Mouse (Mus musculus): Measurements from ENCODE around the gene Nkx2-3. TPM values are rescaled to one million over a fixed set of nuclear protein-coding genes. Genes with fewer than 3 reads are reported as not detected.

Gene Nkx2-3
- polyA plus RNA-seq (2015; fragmentation: Nextera tagmentation; extraction: Ambion mirVana), result 0.19 TPM in 1 of 2 replicates, not detected in the other

- WGBS, result under 1% methylated on average over 24 of the region's 24 CpGs
- no peak for ATAC-seq
Observed at GRCm38 (mm10) chr19:43612051-43612450, at the start of gene Nkx2-3. Gene Nkx2-3 (plus strand): TSS chr19:43612325.

GRCm38 (mm10) chr19:43563166-43563565, 49.0 kb upstream of the Nkx2-3 start:
- Histone ChIP-seq H3K9me3 (ENCODE audit: control insufficient read depth, low read length) (no peaks in the 10 kb centered on the region), H3K27me3 (replicated peaks; ENCODE audit: control insufficient read depth, insufficient read depth, low read length) (no peaks in the 10 kb centered on the region), H3K36me3 (ENCODE audit: control insufficient read depth, insufficient read depth, low read length) (no peaks in the 10 kb centered on the region), H3K4me2 (ENCODE audit: low read length) (no peak overlapping the region), H3K4me1 (ENCODE audit: control insufficient read depth, insufficient read depth, low read depth, low read length) (no peaks in the 10 kb centered on the region), H3K4me3 (ENCODE audit: low read length) (no peak overlapping the region), H3K9ac (ENCODE audit: low read depth, low read length) (no peak overlapping the region), H3K27ac (ENCODE audit: low read depth, low read length) (no peak overlapping the region)
- no peak for ATAC-seq
- WGBS, result 68% methylated on average over 5 of the region's 5 CpGs

More at GRCm38 (mm10) chr19:43612051-43612450, at the start of gene Nkx2-3:
- Histone ChIP-seq H3K27ac (ENCODE audit: low read depth, low read length) (no peak within 1 kb of the TSS), H3K9ac (ENCODE audit: low read depth, low read length) (no peak within 1 kb of the TSS), H3K9me3 (ENCODE audit: control insufficient read depth, low read length) (no peaks in the 10 kb centered on the region), H3K4me2 (ENCODE audit: low read length) (0 out of 2 replicates have a peak within 1 kb of the TSS, but pooled peaks have one; percentile 15), H3K4me3 (ENCODE audit: low read length) (no peak within 1 kb of the TSS), H3K4me1 (ENCODE audit: control insufficient read depth, insufficient read depth, low read depth, low read length) (peaks cover 5% of the 10 kb centered on the region), H3K27me3 (replicated peaks; ENCODE audit: control insufficient read depth, insufficient read depth, low read length) (peaks cover 38% of the 10 kb centered on the region), H3K36me3 (ENCODE audit: control insufficient read depth, insufficient read depth, low read length) (no peaks in the 10 kb centered on the region)

GRCm38 (mm10) chr19:43568298-43568697, 43.8 kb upstream of the Nkx2-3 start:
- no peak overlapping the region for H3K27ac ChIP-seq (ENCODE audit: low read depth, low read length)
- no peak overlapping the region for H3K4me3 ChIP-seq (ENCODE audit: low read length)
- no peak for ATAC-seq
- WGBS, result 49% methylated on average over 9 of the region's 9 CpGs
- no peak overlapping the region for H3K9ac ChIP-seq (ENCODE audit: low read depth, low read length)
- no peaks in the 10 kb centered on the region for H3K9me3 ChIP-seq (ENCODE audit: control insufficient read depth, low read length)
- no peaks in the 10 kb centered on the region for H3K4me1 ChIP-seq (ENCODE audit: control insufficient read depth, insufficient read depth, low read depth, low read length)
- H3K36me3 ChIP-seq (ENCODE audit: control insufficient read depth, insufficient read depth, low read length), result no peaks in the 10 kb centered on the region
- H3K4me2 ChIP-seq (ENCODE audit: low read length), result no peak overlapping the region
- no peaks in the 10 kb centered on the region; the same call in 1 of the 2 replicates for H3K27me3 ChIP-seq (replicated peaks; ENCODE audit: control insufficient read depth, insufficient read depth, low read length)

GRCm38 (mm10) chr19:43569133-43569532, 43.0 kb upstream of the Nkx2-3 start:
- no peak for ATAC-seq
- Histone ChIP-seq H3K4me1 (ENCODE audit: control insufficient read depth, insufficient read depth, low read depth, low read length) (no peaks in the 10 kb centered on the region), H3K4me2 (ENCODE audit: low read length) (no peak overlapping the region), H3K36me3 (ENCODE audit: control insufficient read depth, insufficient read depth, low read length) (no peaks in the 10 kb centered on the region), H3K4me3 (ENCODE audit: low read length) (no peak overlapping the region), H3K9me3 (ENCODE audit: control insufficient read depth, low read length) (no peaks in the 10 kb centered on the region), H3K27ac (ENCODE audit: low read depth, low read length) (no peak overlapping the region), H3K9ac (ENCODE audit: low read depth, low read length) (no peak overlapping the region), H3K27me3 (replicated peaks; ENCODE audit: control insufficient read depth, insufficient read depth, low read length) (peaks cover 7% of the 10 kb centered on the region)
- WGBS, result 58% methylated on average over 6 of the region's 6 CpGs

- Histone ChIP-seq H3K4me1 (ENCODE audit: control insufficient read depth, insufficient read depth, low read depth, low read length) (no peaks in the 10 kb centered on the region), H3K27ac (ENCODE audit: low read depth, low read length) (no peak overlapping the region), H3K4me2 (ENCODE audit: low read length) (peak overlapping the region; percentile 65), H3K4me3 (ENCODE audit: low read length) (peak overlapping the region; percentile 47), H3K36me3 (ENCODE audit: control insufficient read depth, insufficient read depth, low read length) (no peaks in the 10 kb centered on the region), H3K27me3 (replicated peaks; ENCODE audit: control insufficient read depth, insufficient read depth, low read length) (peaks cover 8% of the 10 kb centered on the region), H3K9ac (ENCODE audit: low read depth, low read length) (peak overlapping the region; percentile 54), H3K9me3 (ENCODE audit: control insufficient read depth, low read length) (no peaks in the 10 kb centered on the region)
- WGBS, result 13% methylated on average over 32 of the region's 32 CpGs
- ATAC-seq, result peak; percentile 89
Observed at GRCm38 (mm10) chr19:43570831-43571790, 41.0 kb upstream of the Nkx2-3 start.

GRCm38 (mm10) chr19:43579081-43579796, 32.9 kb upstream of the Nkx2-3 start:
- H3K4me1 ChIP-seq (ENCODE audit: control insufficient read depth, insufficient read depth, low read depth, low read length), result no peaks in the 10 kb centered on the region
- 88% methylated on average over 13 of the region's 13 CpGs for WGBS
- no peak for ATAC-seq
- no peak overlapping the region for H3K27ac ChIP-seq (ENCODE audit: low read depth, low read length)
- no peak overlapping the region for H3K9ac ChIP-seq (ENCODE audit: low read depth, low read length)
- peaks cover 24% of the 10 kb centered on the region for H3K27me3 ChIP-seq (replicated peaks; ENCODE audit: control insufficient read depth, insufficient read depth, low read length)
- no peak overlapping the region for H3K4me2 ChIP-seq (ENCODE audit: low read length)
- H3K4me3 ChIP-seq (ENCODE audit: low read length), result no peak overlapping the region
- H3K9me3 ChIP-seq (ENCODE audit: control insufficient read depth, low read length), result no peaks in the 10 kb centered on the region
- no peaks in the 10 kb centered on the region for H3K36me3 ChIP-seq (ENCODE audit: control insufficient read depth, insufficient read depth, low read length)

GRCm38 (mm10) chr19:43581185-43581584, 30.9 kb upstream of the Nkx2-3 start:
- Histone ChIP-seq H3K27me3 (replicated peaks; ENCODE audit: control insufficient read depth, insufficient read depth, low read length) (peaks cover 36% of the 10 kb centered on the region), H3K36me3 (ENCODE audit: control insufficient read depth, insufficient read depth, low read length) (no peaks in the 10 kb centered on the region), H3K4me2 (ENCODE audit: low read length) (no peak overlapping the region), H3K27ac (ENCODE audit: low read depth, low read length) (no peak overlapping the region), H3K9ac (ENCODE audit: low read depth, low read length) (no peak overlapping the region), H3K4me3 (ENCODE audit: low read length) (no peak overlapping the region), H3K4me1 (ENCODE audit: control insufficient read depth, insufficient read depth, low read depth, low read length) (no peaks in the 10 kb centered on the region; the same call in 1 of the 2 replicates), H3K9me3 (ENCODE audit: control insufficient read depth, low read length) (no peaks in the 10 kb centered on the region)
- ATAC-seq, result no peak
- 77% methylated on average over 2 of the region's 2 CpGs for WGBS

GRCm38 (mm10) chr19:43583192-43583591, 28.9 kb upstream of the Nkx2-3 start:
- Histone ChIP-seq H3K27ac (ENCODE audit: low read depth, low read length) (no peak overlapping the region), H3K36me3 (ENCODE audit: control insufficient read depth, insufficient read depth, low read length) (no peaks in the 10 kb centered on the region), H3K4me2 (ENCODE audit: low read length) (no peak overlapping the region), H3K27me3 (replicated peaks; ENCODE audit: control insufficient read depth, insufficient read depth, low read length) (peaks cover 41% of the 10 kb centered on the region), H3K4me1 (ENCODE audit: control insufficient read depth, insufficient read depth, low read depth, low read length) (no peaks in the 10 kb centered on the region; the same call in 1 of the 2 replicates), H3K9ac (ENCODE audit: low read depth, low read length) (no peak overlapping the region), H3K9me3 (ENCODE audit: control insufficient read depth, low read length) (no peaks in the 10 kb centered on the region), H3K4me3 (ENCODE audit: low read length) (no peak overlapping the region)
- 12% methylated on average over 4 of the region's 4 CpGs for WGBS
- ATAC-seq, result no peak

GRCm38 (mm10) chr19:43583595-43583994, 28.5 kb upstream of the Nkx2-3 start:
- Histone ChIP-seq H3K27ac (ENCODE audit: low read depth, low read length) (no peak overlapping the region), H3K4me2 (ENCODE audit: low read length) (no peak overlapping the region), H3K36me3 (ENCODE audit: control insufficient read depth, insufficient read depth, low read length) (no peaks in the 10 kb centered on the region), H3K4me1 (ENCODE audit: control insufficient read depth, insufficient read depth, low read depth, low read length) (no peaks in the 10 kb centered on the region; the same call in 1 of the 2 replicates), H3K27me3 (replicated peaks; ENCODE audit: control insufficient read depth, insufficient read depth, low read length) (peaks cover 41% of the 10 kb centered on the region), H3K4me3 (ENCODE audit: low read length) (no peak overlapping the region), H3K9ac (ENCODE audit: low read depth, low read length) (no peak overlapping the region), H3K9me3 (ENCODE audit: control insufficient read depth, low read length) (no peaks in the 10 kb centered on the region)
- ATAC-seq, result no peak
- 3% methylated on average over 17 of the region's 17 CpGs for WGBS
